Mouse (Mus musculus) intestine, postnatal 0 days (tissue): Measurements from ENCODE around the gene Olfr1411. TPM values are rescaled to one million over a fixed set of nuclear protein-coding genes. Genes with fewer than 3 reads are reported as not detected.

Experiments
- ATAC-seq: fragments of 200-750 bp; cut with Nextera tagmentation; 2 replicates; pipeline ENCODE4 v1.8.0; 2017; ENCODE audit warnings: mild to moderate bottlenecking, moderate TSS enrichment, moderate library complexity
- H3K27ac ChIP-seq: fragments of 300-500 bp; sonication (generic); 2 replicates; pipeline ENCODE4 v1.5.1; 2014; ENCODE audit warnings: mild to moderate bottlenecking, low read depth, low read length, moderate library complexity
- H3K27me3 ChIP-seq: fragments of 300-500 bp; sonication (generic); replicated peaks from 2 replicates; pipeline ENCODE4 v1.6.1; 2014; ENCODE audit warnings: low read length, mixed read lengths; ENCODE audit not compliant: control insufficient read depth, insufficient read depth
- H3K36me3 ChIP-seq: fragments of 300-500 bp; sonication (generic); 2 replicates; pipeline ENCODE4 v1.6.1; 2014; ENCODE audit warnings: mild to moderate bottlenecking, moderate library complexity; ENCODE audit not compliant: control insufficient read depth, insufficient read depth
- H3K4me1 ChIP-seq: fragments of 300-500 bp; sonication (generic); replicated peaks from 2 replicates; pipeline ENCODE4 v1.6.1; 2014; ENCODE audit warnings: antibody characterized with exemption, low read length, mixed read lengths; ENCODE audit not compliant: control insufficient read depth, insufficient read depth
- H3K4me2 ChIP-seq: fragments of 300-500 bp; sonication (generic); replicated peaks from 2 replicates; pipeline ENCODE4 v1.6.1; 2014; ENCODE audit warnings: low read depth, mild to moderate bottlenecking, moderate library complexity
- H3K4me3 ChIP-seq: fragments of 300-500 bp; sonication (generic); 2 replicates; pipeline ENCODE4 v1.5.1; 2014; ENCODE audit warnings: low read depth, low read length
- H3K9ac ChIP-seq: fragments of 300-500 bp; sonication (generic); 2 replicates; pipeline ENCODE4 v1.6.1; 2014; ENCODE audit warnings: mild to moderate bottlenecking, low read depth, low read length
- H3K9me3 ChIP-seq: fragments of 300-500 bp; sonication (generic); 2 replicates; pipeline ENCODE4 v1.6.1; 2016; ENCODE audit warnings: mixed run types; ENCODE audit not compliant: control insufficient read depth
- CTCF ChIP-seq: sonication (generic); IDR thresholded peaks from 2 replicates; pipeline ENCODE4 v1.5.1; 2016; ENCODE audit warnings: low read depth, mild to moderate bottlenecking, control low read depth, antibody characterized with exemption, moderate library complexity
- WGBS: fragments of 180-500 bp; shearing (Covaris S2); extraction: QIAGEN DNeasy Blood & Tissue Kit; methylation state at CpG from one replicate; pipeline ENCODE4 v1.1.7; 2014; 5-methylcytosine and 5-hydroxymethylcytosine counted together
- polyA plus RNA-seq: library from polyadenylated mRNA; unstranded; fragments of >200 nt; fragmentation: Nextera tagmentation; extraction: Ambion mirVana; gene quantifications from 2 replicates; pipeline ENCODE4 v1.2.1, GENCODE M21; 2015

Gene Olfr1411
- polyA plus RNA-seq, 1 experiment from 2014 or later, result not detected

- Histone ChIP-seq H3K27me3 (no peaks in the 10 kb centered on the region), H3K4me3 (no peak overlapping the region), H3K27ac (no peak overlapping the region), H3K9me3 (no peaks in the 10 kb centered on the region), H3K36me3 (peaks cover under 1% of the 10 kb centered on the region; the same call in 1 of the 2 replicates), H3K9ac (no peak overlapping the region), H3K4me1 (no peaks in the 10 kb centered on the region), H3K4me2 (no peak overlapping the region)
- WGBS, result 59% methylated on average over 4 of the region's 4 CpGs
- TF ChIP-seq CTCF, result no peak
- ATAC-seq, result no peak
Measured at GRCm38 (mm10) chr1:92643691-92644090, 49.5 kb downstream of the Olfr1411 start.

GRCm38 (mm10) chr1:92644916-92645315, 50.7 kb downstream of the Olfr1411 start:
- WGBS, result 80% methylated on average over 5 of the region's 5 CpGs
- H3K4me3 ChIP-seq, result no peak overlapping the region
- no peak overlapping the region for H3K4me2 ChIP-seq
- H3K4me1 ChIP-seq, result no peaks in the 10 kb centered on the region
- ATAC-seq, result no peak
- H3K27ac ChIP-seq, result no peak overlapping the region
- no peaks in the 10 kb centered on the region for H3K36me3 ChIP-seq
- no peaks in the 10 kb centered on the region for H3K27me3 ChIP-seq
- TF ChIP-seq CTCF, result no peak
- H3K9me3 ChIP-seq, result no peaks in the 10 kb centered on the region
- no peak overlapping the region for H3K9ac ChIP-seq

- no peak for ATAC-seq
- Histone ChIP-seq H3K27ac (no peak overlapping the region), H3K4me2 (no peak overlapping the region), H3K4me1 (no peaks in the 10 kb centered on the region), H3K9me3 (no peaks in the 10 kb centered on the region), H3K36me3 (no peaks in the 10 kb centered on the region), H3K27me3 (no peaks in the 10 kb centered on the region), H3K4me3 (no peak overlapping the region), H3K9ac (no peak overlapping the region)
- TF ChIP-seq CTCF, result no peak
- 44% methylated on average over 2 of the region's 2 CpGs for WGBS
Measured at GRCm38 (mm10) chr1:92646111-92646510, 51.9 kb downstream of the Olfr1411 start.

DNA sequence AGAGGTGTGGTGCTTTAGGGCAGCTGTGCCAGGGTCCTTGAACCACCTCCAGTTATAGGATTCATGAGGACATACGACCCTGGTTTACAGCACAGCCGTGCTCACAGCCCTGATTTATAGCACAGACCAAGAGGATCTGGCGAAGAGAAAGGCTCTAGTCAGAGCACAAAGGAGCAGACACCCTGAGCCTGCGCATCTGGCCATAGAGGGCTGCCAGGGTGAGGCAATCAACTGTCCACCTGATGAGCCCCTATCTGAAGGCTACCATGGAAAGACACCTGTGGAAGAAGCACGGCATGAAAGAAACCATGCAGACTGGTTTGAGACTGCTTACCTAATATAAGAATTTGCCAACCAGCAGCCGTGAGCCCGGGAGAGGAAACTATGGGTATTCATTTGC, 52.4 kb downstream of the Olfr1411 start:
- H3K9me3 ChIP-seq, result no peaks in the 10 kb centered on the region
- H3K4me3 ChIP-seq, result no peak overlapping the region
- H3K27ac ChIP-seq, result no peak overlapping the region
- H3K27me3 ChIP-seq, result no peaks in the 10 kb centered on the region
- no peak for ATAC-seq
- no peak overlapping the region for H3K4me2 ChIP-seq
- H3K4me1 ChIP-seq, result no peaks in the 10 kb centered on the region
- WGBS, result 68% methylated on average over 7 of the region's 7 CpGs
- H3K9ac ChIP-seq, result no peak overlapping the region
- H3K36me3 ChIP-seq, result no peaks in the 10 kb centered on the region
- no peak for TF ChIP-seq CTCF

GRCm38 (mm10) chr1:92647026-92647425, 52.8 kb downstream of the Olfr1411 start:
- TF ChIP-seq CTCF, result no peak
- Histone ChIP-seq H3K4me3 (no peak overlapping the region), H3K4me2 (no peak overlapping the region), H3K9ac (no peak overlapping the region), H3K36me3 (no peaks in the 10 kb centered on the region), H3K27me3 (no peaks in the 10 kb centered on the region), H3K27ac (no peak overlapping the region), H3K4me1 (no peaks in the 10 kb centered on the region), H3K9me3 (no peaks in the 10 kb centered on the region)
- ATAC-seq, result no peak
- 72% methylated on average over 4 of the region's 4 CpGs for WGBS

Other genes starting within 250 kb of the Olfr1411 start
- 250 and 280 TPM in 2 replicates for gene Ndufa10, start 120.6 kb upstream of the Olfr1411 start, polyA plus RNA-seq
- gene Olfr1416, start 109.3 kb upstream of the Olfr1411 start, polyA plus RNA-seq, result not detected in 2 replicates
- not detected in 2 replicates for gene Olfr1415, start 98.3 kb upstream of the Olfr1411 start, polyA plus RNA-seq
- gene Olfr1414, start 75.8 kb upstream of the Olfr1411 start, polyA plus RNA-seq, result not detected in 2 replicates
- not detected in 2 replicates for gene Olfr1413, start 23.1 kb upstream of the Olfr1411 start, polyA plus RNA-seq
- not detected in 2 replicates for gene Olfr1412, start 8.6 kb upstream of the Olfr1411 start, polyA plus RNA-seq
- not detected in 2 replicates for gene Olfr1410, start 11.4 kb downstream of the Olfr1411 start, polyA plus RNA-seq
- gene Olfr12, start 23.4 kb downstream of the Olfr1411 start, polyA plus RNA-seq, result not detected in 2 replicates
- gene Cops9, start 47.6 kb downstream of the Olfr1411 start, polyA plus RNA-seq, result 415 and 419 TPM in 2 replicates
- gene Otos, start 54.4 kb downstream of the Olfr1411 start, polyA plus RNA-seq, result not detected in 2 replicates
- gene Gpc1, start 237.2 kb downstream of the Olfr1411 start, polyA plus RNA-seq, result 8.1 and 8.5 TPM in 2 replicates